Mouse (Mus musculus): Measurements from ENCODE around the gene Erg28.

Erg28 gene

GRCm38 (mm10) chr12:85813599-85813998, 10.8 kb downstream of the Erg28 start:
- no peak for DNase-seq (ENCODE audit: low spot score)

GRCm38 (mm10) chr12:85811676-85812075, 12.7 kb downstream of the Erg28 start:
- no peak for DNase-seq (ENCODE audit: low spot score)

GRCm38 (mm10) chr12:85810959-85811358, 13.4 kb downstream of the Erg28 start:
- no peak for DNase-seq (ENCODE audit: low spot score)

GRCm38 (mm10) chr12:85809726-85810125, 14.6 kb downstream of the Erg28 start:
- DNase-seq (ENCODE audit: low spot score), result no peak

GRCm38 (mm10) chr12:85800031-85800430, 24.3 kb downstream of the Erg28 start:
- no peak for DNase-seq (ENCODE audit: low spot score)

GRCm38 (mm10) chr12:85795551-85795950, 28.8 kb downstream of the Erg28 start:
- DNase-seq (ENCODE audit: low spot score), result no peak

GRCm38 (mm10) chr12:85794094-85794493, 30.3 kb downstream of the Erg28 start:
- DNase-seq (ENCODE audit: low spot score), result no peak

- DNase-seq (ENCODE audit: low spot score), result no peak
Measured at GRCm38 (mm10) chr12:85792821-85793346, 31.5 kb downstream of the Erg28 start.

GRCm38 (mm10) chr12:85792158-85792557, 32.2 kb downstream of the Erg28 start:
- no peak for DNase-seq (ENCODE audit: low spot score)

GRCm38 (mm10) chr12:85784916-85785815, 39.2 kb downstream of the Erg28 start:
- DNase-seq (ENCODE audit: low spot score), result no peak

- DNase-seq (ENCODE audit: low spot score), result no peak
Measured at GRCm38 (mm10) chr12:85781606-85782005, 42.7 kb downstream of the Erg28 start.

GRCm38 (mm10) chr12:85779707-85780106, 44.6 kb downstream of the Erg28 start:
- no peak for DNase-seq (ENCODE audit: low spot score)

GRCm38 (mm10) chr12:85778962-85779361, 45.4 kb downstream of the Erg28 start:
- DNase-seq (ENCODE audit: low spot score), result no peak

GRCm38 (mm10) chr12:85771356-85771755, 53.0 kb downstream of the Erg28 start:
- DNase-seq (ENCODE audit: low spot score), result no peak

- no peak for DNase-seq (ENCODE audit: low spot score)
Measured at GRCm38 (mm10) chr12:85767750-85768149, 56.6 kb downstream of the Erg28 start.

- DNase-seq (ENCODE audit: low spot score), result no peak
Measured at GRCm38 (mm10) chr12:85766287-85766686, 58.1 kb downstream of the Erg28 start.

Data from T-cell, adult 2 months (primary cell).